Mouse (Mus musculus) common myeloid progenitor, adult 5-6 weeks (primary cell): ENCODE data around the gene Odc1. TPM values are rescaled to one million over a fixed set of nuclear protein-coding genes. Genes with fewer than 3 reads are reported as not detected.
A peak's percentile ranks its signal among the peaks of the same experiment; 100 is the strongest.

Experiments used
- ATAC-seq: replicated peaks from 2 replicates; pipeline ENCODE4 v1.8.0; 2016; ENCODE audit warnings: low read depth, mild to moderate bottlenecking, moderate TSS enrichment, inconsistent platforms; ENCODE audit not compliant: poor library complexity, severe bottlenecking
- total RNA-seq: library from RNA; stranded (forward); fragments of 200-1000, 187-1606 nt; gene quantifications from 2 replicates; pipeline ENCODE4 v1.2.3, GENCODE M21; 2017

The Odc1 gene
- total RNA-seq, 1 experiment from 2014 or later, result 403 TPM

- ATAC-seq, result no peak
Measured at GRCm38 (mm10) chr12:17582406-17582805, 37.8 kb downstream of the Odc1 start.

- ATAC-seq, result peak; percentile 93
Measured at GRCm38 (mm10) chr12:17583860-17584259, 39.3 kb downstream of the Odc1 start.

- no peak for ATAC-seq
Measured at GRCm38 (mm10) chr12:17586011-17586410, 41.4 kb downstream of the Odc1 start.

DNA sequence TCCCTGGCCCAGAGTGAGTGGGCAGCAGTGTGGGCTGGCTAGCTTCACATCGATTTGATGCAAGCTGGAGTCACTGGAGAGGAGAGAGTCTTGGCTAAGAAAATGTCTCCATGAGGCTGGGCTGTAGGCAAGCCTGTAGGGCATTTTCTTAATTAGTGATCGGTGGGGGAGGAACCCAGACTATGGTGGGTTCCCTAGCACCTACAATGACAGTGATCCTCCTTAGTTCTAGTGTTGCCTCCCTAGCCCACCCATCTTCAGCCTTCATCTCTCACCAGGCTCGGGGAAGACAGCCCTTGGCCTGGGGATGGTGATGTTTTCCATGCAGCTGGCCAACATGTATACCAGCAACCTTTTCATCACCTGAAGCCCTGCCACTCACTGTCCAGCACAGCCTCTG lies 43.8 kb downstream of the Odc1 start:
- no peak for ATAC-seq

- no peak for ATAC-seq
Measured at GRCm38 (mm10) chr12:17588906-17589612, 44.5 kb downstream of the Odc1 start.

DNA sequence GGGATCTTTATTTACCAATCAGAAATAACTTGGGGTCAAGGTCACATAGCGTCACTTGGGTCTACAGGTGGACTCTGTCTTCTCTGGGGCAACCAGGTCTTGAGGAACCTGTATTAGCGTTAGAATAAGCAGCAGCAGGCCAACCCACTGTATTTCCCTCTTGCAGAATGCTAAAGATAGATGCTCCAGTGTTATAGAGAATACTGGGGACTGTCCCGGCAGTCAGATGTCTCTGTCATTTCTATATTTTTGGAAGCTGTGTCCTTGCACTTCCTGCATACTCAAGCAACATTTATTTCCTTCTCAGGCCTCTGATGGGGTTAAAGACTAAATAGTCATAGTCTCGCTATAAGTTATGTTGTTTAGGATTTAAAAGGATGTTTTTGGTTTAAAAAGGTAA lies 46.7 kb downstream of the Odc1 start:
- no peak for ATAC-seq

DNA sequence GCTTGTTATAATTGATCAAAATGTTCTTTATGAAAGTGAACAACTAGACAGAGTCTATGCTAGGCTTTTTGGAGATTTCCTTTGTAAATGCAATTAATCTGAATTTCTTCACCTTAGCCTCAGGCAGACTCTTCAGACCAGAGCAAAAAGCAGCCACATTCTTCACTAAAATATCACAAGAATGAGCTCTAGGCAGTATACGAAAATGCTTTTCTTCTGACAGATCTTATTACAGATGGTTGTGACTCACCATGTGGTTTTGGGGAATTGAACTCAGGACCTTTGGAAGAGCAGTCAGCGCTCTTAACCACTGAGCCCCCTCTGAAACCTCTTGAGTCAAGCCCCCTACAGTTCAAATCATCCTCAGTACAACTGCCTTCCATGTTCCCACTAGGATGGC lies 49.4 kb downstream of the Odc1 start:
- ATAC-seq, result no peak

DNA sequence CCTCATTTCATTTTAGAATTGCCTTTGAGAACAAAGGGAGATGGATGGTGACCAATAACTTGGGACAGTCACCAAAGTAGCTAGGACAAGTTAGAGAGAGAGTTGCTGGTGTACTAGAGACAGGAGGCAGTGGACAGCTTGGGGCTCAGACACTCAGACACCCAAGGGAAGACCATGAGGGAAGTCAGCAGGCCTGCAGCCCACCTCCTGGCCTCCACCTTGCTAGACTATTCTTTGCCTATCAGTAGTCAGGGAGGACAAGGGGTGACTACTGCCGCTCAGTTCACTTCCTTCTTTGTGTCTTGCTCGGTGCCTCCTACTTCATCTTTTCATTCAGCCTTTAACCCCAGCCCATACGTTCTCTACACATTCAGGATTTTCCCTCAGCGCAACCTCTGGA lies 50.1 kb downstream of the Odc1 start:
- no peak for ATAC-seq

GRCm38 (mm10) chr12:17595166-17595565 lies 50.6 kb downstream of the Odc1 start:
- no peak for ATAC-seq

Other genes with a start within 250 kb of the Odc1 start
- gene Atp6v1c2, start 215.4 kb upstream of the Odc1 start, total RNA-seq, result not detected in 2 replicates
- 20.1 and 23.1 TPM in 2 replicates for gene Nol10, start 196.3 kb upstream of the Odc1 start, total RNA-seq
- 14.7 and 14.8 TPM in 2 replicates for gene Hpcal1, start 146.1 kb downstream of the Odc1 start, total RNA-seq